Mouse (Mus musculus): ENCODE measurements around the gene Lurap1.

- TF ChIP-seq CTCF (IDR thresholded peaks at IDR 0.05; ENCODE audit: extremely low read depth, insufficient read depth, low read length) (no peak), POLR2A (IDR thresholded peaks at IDR 0.05; ENCODE audit: extremely low read depth, insufficient read depth, low read length) (no peak)
Observed at GRCm38 (mm10) chr4:116167404-116167803, 16.3 kb upstream of the Lurap1 start, which contains the start of gene Tspan1.

Measured in cortical plate, adult 2 months (tissue).